Mouse (Mus musculus) ovary, postnatal 36 days (tissue): Measurements from ENCODE around the gene Ndufaf3.
A peak's percentile ranks its signal among the peaks of the same experiment; 100 is the strongest.

Source experiments
- DNase-seq: peaks from one replicate; pipeline ENCODE4 v3.0.0; 2022; ENCODE audit warnings: low spot score, mixed read lengths

Gene Ndufaf3

DNA sequence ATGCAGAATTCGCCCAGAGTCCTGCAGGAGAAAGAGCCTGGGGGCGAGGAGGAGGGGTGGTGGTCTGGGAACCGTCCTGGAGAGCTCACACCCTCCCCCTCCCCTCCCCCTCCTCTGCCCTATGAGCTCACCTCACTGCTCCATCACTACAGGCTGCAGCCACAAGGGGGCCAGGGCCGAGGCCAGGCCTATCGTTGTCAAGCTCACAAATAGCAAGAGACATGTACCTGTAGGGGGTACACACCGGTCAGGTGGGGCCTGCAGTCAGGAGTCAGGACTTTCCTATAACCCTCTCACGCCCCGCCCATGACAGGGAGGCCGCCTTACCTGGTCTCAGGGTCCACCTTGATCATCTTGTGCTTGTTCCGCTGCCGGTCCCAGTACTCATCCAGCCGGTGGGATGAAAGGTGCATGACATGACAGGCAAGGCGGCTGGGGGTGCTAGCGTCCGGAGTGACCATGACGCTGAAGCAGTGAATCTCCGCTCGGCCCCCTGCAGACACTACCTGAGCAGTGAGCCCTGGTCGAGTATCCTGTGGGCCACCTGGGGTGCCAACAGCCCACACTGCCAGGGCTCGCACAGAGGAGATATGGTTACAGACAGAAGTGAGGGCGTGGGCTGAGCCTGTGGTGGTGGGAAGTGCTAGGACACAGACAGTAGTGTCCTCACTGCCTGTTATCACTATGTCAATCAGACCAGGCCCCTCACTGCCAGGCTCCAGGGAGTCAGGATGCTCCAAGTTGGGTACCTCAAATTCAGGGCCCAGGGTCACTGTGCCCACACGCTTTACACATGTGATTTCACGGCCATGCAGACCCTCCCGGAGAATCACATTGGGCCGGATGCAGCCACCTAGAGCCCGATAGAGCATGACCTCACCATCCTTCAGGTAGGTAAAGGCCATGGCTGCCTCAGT is 6.8 kb upstream of the Ndufaf3 start:
- peak; percentile 61 for DNase-seq

DNA sequence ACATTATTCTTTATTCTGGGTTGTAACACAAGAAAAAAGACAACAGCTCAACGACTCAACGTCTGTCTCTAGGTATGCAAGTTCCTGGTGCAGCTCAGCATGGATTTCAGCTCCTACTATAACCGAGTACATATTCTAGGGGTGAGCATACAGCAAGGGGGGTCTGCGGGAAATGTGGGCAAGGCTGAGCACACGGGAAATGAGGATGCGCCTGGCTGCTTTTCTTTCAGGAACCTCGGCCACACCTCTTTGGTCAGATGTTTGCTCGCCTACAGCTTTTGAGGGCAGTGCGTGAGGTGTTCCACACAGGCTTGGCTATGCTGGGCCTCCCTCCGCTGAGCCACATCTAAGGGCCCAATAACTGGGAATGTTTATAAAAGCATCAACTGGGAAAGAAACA is 5.1 kb upstream of the Ndufaf3 start:
- no peak for DNase-seq

DNA sequence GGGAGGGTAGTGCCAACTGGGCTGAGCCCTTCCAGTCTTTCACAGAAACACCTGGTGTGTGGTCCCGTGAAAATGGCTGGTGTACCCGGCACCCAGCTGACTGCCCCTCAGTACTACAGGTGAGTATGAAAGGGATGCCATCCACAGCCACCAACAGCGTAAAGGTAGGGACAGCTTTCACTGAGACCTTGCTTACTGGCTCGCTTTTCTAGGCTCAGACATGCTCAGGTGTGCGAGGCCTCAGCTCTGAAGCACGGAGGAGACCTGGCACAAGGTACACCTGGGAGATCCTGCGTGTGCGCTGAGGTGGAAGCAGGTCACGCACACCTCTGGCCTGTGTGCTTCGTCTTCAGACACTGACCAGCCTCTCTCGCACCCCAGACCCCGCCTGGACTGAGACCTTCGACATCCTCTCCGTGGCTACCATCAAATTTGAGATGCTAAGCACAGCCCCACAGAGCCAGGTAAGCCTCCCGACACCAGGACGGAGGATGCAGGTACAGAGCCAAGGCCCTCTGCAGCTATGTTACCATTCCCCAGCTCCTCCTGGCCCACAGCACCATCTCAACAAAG is 4.3 kb upstream of the Ndufaf3 start:
- no peak for DNase-seq

DNA sequence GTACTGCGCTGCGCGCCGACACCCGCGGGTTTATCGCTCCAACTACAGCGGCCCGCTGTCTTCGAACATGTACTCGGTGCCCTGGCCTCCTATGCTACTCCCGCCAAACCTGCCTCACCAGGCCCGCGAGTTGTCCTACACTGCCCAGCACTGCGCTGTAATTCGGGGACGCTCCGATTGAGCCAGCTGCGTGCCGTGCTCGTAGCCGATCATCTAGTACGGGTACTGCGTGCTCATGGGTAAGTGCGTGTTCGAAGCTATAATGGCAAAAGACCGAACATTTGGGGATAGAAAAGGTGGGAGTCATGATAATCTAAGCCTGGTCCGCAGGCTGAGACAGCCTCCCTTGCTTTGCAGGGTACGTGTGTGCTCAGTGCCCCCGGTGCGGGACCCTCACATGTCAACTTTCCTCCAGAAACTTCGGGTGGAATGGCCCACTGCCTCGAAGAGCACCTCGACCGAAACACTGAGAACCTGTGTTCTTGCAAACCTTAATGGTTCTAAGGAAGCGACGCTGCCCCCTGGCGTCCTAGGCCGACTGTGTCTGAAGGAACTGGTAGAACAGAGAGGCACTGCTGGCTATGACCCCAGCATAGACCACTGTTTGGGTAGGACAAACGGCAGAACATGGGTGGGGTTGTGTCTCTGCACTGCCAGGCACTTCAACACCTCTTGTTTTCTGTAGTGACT is 3.1 kb upstream of the Ndufaf3 start:
- DNase-seq = peak; percentile 80

DNA sequence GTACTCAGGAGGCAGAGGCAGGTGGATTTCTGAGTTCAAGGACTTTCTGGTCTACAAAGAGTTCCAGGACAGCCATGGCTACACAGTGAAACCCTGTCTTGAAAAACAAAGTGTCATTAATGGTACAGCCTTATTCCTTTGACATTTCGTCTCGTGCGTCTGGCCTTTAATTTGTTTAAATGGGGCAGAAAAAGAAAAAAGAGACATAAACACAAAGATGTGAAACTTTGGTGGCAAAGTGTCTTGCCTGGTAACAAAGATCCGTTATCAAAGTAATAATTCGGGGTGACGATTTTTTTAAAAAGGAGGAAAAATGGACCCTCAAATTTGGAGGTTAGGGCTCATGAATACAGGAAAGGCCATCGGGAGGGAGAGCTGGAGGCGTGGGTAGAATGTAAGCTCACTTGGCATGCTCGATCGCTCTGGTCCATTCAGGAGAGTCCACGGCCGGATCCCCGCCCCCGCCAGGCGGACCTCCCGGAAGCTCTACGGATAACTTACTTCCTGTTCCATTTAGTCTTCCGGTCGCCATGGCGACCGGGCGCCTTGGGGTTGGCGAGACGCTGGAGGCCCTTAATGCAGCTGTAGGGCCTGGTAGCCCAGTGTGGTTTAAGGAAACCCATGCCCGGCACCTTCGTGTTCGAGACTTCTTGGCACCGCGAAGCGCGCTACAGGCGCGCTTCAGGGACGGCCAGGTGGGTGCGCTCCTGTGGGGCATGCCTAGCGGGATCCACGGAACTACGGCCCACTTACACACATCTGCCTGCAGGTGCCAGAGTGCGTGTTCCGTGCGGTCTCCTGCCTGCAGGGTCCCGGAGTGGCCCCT is 2.4 kb upstream of the Ndufaf3 start, which contains the start of gene Dalrd3:
Gene Dalrd3, plus strand, starts transcription at position 506 of the 826 bp plus-strand sequence.
- DNase-seq = peak; percentile 89

DNA sequence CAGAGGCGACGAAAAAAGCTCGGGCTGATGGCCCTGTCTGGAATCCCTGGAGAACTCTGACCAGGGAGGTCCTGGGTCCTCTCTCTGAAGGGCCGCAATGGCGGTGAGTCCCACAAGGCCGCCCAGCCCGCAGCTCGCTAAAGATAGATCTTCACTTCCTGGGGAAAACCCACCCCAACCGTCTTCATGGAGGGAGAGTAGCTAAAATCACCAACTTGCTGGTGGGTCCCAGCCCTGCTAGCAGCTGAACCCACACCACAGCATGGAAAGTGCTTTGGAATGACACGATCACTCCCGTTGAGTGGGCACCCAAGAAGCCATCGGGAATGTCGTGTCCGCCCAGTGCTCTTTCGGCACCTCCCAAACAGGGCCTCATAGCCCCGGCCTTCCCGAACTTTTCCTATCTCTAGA is 1.3 kb upstream of the Ndufaf3 start:
- no peak for DNase-seq

DNA sequence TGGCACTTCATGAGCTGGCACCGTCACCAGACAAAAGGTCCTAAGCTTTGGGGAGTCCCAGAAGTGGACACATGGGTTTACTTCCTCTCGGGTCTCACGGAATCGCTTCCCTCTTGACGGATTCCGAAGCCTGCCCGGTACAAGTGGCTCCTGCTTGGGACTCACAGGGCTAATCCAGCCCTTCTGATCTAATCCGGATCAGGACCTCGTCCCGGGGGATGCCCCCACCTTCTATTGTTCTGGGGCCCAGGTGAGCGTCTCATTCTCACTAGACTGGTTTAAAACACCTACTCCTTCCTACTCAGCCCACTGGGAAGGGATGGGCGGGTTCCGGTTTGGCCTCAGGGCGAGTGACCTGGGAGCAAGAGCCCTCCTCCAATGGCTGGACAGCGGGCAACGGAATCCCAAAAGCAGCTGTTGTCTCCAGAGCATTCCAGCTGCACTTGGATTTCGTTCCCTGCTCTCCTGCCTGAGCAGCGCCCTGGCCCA is 741 bp upstream of the Ndufaf3 start:
- no peak for DNase-seq

DNA sequence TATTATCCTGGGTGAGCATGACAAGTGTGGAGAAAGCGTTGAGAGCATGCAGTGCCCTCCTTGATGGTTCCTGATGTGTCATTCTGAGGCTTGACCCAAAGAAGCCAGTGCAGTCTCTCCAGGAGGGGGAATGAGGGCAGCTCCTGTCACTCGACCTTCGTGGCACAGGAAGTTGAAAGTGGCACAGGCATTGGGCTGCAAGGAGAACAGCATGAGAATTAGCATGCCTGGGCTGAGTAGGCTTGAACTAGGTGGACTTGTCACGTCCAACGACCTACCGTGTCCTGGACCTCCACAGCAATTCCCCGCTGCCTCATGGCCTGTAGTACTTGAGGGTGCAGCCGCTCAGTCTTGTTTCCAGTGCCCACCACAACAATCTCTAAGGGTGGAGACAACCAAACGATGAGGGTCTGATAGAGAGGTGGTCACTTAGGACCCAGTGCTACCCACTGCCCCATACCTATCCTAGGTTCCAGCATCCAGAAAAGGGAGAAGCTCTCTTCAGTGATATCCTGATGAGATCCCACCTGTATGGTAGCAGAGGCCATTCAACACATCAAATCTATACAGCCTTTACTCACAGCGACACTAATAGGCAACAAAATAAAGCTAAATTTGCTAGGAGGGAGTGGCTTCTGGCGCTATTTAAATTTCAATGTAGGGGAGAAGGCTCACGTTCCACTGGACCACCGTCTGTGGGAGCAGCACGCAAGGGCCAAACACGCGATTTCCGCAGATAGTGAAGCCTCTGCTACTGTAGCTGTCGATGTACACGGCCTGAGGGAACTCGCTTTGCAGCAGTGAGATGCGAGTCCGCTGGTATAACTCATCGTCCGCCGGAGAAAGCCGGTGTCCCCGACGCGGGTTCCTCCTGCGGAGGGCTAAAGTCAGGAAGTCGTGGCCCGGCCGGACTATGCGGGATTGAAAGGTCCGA is 1.1 kb downstream of the Ndufaf3 start:
- no peak for DNase-seq

DNA sequence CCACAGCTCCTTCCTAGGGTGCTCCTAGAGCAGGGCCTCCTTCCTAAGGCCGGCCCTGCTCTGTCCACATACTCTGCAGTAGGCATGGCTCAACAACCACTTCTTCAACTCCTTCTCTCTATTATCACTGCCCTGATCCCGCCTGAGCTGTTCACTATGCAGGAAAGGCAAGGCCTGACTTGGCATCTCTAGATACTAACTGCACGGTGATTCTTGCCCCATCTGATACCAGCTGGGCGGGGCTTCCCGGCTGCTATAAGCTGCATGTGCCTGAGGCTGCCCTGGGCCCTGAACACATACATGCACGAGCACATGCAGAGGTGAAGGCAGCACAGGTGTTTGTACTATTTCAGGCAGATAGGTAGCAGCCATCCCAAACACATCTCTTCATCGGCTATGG is 3.1 kb downstream of the Ndufaf3 start:
- DNase-seq = no peak

DNA sequence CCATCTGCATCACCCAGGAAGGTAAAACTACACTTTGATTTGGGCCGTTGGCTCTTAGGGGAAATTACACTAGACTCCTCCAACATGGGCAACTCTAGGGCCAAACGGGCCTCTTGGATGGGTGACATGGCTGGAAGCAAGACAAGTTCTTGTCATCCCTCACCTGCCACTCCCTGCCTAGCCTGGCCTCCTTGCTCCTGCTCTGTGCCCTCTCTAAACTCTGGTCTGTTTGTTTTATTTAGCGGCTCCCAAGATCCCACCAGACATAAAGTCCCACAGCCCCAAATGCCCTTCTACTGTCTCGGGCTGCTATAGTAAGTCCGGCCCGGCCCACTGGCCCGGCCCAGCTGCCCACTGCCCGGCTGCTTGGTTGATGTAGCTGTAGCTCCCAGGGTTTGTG is 3.6 kb downstream of the Ndufaf3 start:
- no peak for DNase-seq

DNA sequence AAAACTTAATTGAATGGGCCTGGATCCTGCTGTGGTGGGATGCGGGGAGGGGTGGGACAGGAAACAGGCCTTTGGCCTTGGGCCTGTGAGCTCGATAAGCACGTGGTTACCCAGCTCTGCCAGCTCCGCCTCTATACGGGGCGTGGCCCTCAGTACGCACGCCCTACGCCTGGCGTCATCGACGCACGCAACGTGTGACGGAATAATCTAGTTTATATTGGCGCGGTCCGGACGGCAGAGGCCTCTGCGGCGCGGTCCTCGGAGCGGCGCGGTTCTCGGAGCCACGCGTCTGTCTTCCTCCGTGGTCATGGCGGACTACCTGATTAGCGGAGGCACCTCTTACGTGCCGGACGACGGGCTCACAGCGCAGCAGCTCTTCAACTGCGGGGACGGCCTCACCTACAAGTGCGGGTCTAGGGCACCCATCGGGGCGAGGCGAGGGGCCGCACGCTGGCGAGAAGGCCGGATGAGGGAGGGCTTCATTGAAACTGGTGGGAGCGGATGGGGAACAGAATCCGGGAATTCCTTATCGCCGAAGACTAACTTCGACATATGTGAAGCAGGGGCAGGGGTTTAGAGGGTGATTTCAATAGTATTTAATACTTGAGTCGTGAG is 6.9 kb downstream of the Ndufaf3 start, which contains the start of gene Impdh2:
Gene Impdh2, plus strand, starts transcription at position 60 of the 615 bp plus-strand sequence.
- peak; percentile 94 for DNase-seq

DNA sequence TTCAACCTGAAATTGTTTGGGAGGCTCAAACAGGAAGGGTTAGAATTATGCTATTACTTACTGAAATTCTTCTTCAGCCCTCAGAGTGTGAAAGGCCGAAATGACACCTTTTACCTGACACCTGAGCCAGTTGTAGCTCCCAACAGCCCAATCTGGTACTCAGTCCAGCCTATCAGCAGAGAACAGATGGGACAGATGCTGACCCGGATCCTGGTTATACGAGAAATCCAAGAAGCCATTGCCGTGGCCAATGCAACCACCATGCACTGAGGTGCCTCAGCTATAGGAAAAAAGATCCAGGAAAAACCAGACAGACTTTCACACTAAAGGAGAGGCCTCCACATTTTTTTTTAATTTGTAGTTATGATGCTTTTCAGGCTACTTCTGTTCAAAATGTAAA is 8.1 kb downstream of the Ndufaf3 start:
- no peak for DNase-seq

DNA sequence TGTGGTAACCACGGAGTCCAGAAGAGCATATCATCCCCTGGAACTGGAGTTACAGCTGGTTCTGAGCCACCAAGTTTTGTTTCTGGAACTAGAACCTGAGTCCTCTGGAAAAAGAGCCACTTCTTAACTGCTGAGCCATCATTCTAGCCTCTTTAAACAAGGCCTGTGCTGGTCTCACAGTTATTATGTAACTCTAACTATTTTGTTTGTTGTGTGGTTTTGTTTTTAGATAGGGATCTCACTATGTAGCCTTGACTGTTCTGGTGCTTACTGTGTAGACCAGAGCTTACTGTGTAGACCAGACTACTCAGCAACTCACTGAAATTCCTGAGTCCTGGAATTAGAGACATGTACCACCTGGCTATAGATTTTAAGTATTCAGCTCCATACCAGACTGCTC is 20.4 kb downstream of the Ndufaf3 start:
- DNase-seq = no peak

DNA sequence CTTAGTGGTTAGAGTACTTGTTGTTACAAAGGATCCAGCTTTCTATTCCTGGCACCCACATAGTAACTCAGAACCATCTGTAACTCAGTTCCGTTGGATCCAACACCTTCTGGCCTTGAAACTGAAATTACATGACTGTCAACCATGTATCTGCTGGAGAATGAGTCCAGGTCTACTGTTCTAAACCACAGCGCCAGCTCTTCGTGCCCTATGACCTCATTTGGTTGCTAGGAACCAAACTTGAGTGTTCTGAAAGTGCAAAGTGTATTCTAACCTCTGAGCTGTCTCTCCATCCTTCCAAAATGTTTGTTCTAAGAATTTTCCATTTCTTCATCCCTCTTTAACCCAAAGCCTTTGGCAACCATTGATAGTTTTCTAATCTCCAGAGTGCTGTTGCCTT is 21.2 kb downstream of the Ndufaf3 start:
- no peak for DNase-seq

DNA sequence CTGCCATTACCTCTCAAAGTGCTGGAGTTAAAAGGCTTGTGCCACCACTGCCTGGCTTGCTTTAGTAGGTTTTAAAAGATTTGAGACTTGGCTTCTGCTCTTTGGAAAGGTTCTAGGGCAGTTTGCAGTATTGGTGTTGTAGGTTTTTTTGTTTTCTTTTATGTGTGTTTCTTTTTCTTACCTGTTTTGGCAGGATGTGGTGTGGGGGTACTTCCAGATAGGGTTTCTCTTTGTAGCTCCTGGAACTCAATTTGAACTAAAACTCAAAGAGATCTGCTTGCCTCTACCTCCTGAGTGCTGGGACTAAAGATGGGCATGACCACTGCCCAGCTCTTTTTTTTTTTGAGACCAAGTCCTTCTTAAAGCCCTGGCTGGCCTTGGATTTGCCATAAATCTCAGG is 26.4 kb downstream of the Ndufaf3 start:
- DNase-seq = no peak

DNA sequence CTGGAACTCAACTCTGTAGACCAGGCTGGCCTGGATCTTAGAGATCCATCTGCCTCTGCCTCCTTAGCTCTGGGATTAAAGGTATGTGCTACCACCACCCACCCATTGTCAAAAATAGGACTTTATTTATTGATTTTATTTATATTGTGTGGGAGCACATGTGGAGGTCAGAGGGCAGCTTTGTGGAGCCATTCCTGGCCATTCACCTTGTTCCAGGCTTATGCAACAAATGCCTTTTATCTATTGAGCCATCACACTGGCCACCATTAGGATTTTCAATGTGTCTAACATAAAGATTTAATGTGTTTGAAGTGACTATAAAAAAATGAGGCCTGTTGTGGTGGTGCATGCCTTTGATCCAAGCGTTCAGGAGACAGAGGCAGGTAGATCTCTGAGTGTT is 35.7 kb downstream of the Ndufaf3 start:
- DNase-seq = no peak

DNA sequence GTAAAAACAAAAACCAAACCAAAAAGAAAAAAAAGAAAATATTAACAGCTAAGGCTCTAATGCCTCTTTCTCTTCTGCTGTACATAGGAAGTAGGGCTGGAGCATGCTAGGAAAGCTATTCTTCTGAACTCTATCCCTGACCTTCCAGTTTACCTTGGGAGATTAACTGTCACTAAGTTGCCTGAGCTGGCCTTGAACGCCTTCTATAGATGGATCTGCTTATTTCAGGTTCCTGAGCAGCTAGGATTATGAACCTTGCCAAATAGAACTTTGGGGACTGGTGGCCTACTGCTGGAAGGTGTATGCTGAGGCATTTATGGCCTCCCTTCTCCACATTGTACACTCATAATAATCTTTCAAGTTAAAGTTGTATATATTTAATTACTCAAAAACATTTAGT is 36.3 kb downstream of the Ndufaf3 start:
- no peak for DNase-seq

DNA sequence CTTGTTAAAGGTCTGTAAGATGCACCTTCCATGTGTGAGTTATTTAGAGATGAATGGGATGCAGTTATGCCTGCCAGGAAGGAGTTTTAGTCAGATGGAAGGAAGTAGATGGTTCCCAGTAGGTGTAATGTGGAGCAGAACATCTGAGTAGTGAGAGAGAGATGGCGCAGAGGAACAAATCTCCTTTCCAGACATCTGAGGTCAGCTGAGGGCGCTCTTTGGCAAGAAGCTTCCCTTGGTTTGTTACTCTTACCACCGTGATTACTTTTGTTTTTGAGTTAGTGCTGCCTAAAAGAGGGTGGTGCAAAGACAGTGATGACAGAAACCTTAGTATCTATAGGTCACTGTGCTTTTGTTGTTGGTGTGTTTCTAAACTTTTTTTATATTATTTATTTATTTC is 41.8 kb downstream of the Ndufaf3 start:
- no peak for DNase-seq

DNA sequence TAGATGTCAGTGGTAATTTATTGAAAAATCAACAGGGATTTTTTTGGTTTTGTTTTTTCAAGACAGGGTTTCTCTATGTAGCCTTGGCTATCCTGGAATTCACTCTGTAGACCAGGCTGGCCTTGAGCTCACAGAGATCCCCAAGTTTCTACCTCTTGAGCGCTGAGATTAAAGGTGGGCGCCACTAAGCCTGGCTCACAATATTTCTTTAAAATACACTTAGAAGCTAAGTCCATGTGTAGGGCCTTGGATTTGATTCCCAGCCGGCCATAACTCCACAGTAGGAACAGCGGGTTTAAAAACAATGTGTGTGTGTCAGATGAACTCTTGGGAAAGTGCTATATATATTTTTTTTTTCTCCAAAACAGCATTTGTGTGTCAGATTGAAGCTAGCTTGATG is 43.9 kb downstream of the Ndufaf3 start:
- no peak for DNase-seq

DNA sequence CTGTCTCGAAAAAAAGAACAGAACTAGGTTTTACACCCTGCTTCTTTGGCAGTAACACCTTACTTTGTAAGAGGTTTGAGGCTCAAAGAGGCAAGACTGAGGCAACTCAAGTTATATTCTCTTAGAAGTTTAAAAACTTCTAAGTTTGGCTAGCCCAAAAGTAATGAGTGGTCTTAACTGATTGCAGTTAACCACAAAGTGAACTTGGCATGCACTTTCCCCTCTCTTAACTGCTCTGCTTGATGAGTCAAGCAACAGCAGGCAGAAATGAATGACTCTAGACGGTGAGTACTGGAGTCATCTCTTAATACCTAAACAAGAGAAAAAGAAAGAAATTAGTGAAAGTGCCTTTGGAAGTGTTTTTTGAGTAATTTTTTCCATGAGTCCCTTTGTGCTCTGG is 45.6 kb downstream of the Ndufaf3 start:
- DNase-seq = no peak
